Mouse (Mus musculus) limb, embryonic 13.5 days (tissue): ENCODE data around the gene Rnf216. TPM values are rescaled to one million over a fixed set of nuclear protein-coding genes. Genes with fewer than 3 reads are reported as not detected.

ENCODE experiments used
- ATAC-seq: fragments of 200-750 bp; cut with Nextera tagmentation; 2 replicates; pipeline ENCODE4 v1.8.0; 2017; ENCODE audit warnings: low read depth, moderate number of reproducible peaks, moderate TSS enrichment; ENCODE audit not compliant: low FRiP score
- H3K27ac ChIP-seq: fragments of 300-500 bp; sonication (generic); 2 replicates; pipeline ENCODE4 v1.5.1; 2015; ENCODE audit warnings: inconsistent platforms, mild to moderate bottlenecking, moderate library complexity
- H3K27me3 ChIP-seq: fragments of 300-500 bp; sonication (generic); 2 replicates; pipeline ENCODE4 v1.6.1; 2015; ENCODE audit warnings: mild to moderate bottlenecking, inconsistent platforms
- H3K36me3 ChIP-seq: fragments of 300-500 bp; sonication (generic); 2 replicates; pipeline ENCODE4 v1.6.1; 2015; ENCODE audit warnings: inconsistent platforms, mild to moderate bottlenecking, moderate library complexity
- H3K4me1 ChIP-seq: fragments of 300-500 bp; sonication (generic); 2 replicates; pipeline ENCODE4 v1.6.1; 2015; ENCODE audit warnings: inconsistent platforms
- H3K4me2 ChIP-seq: fragments of 300-500 bp; sonication (generic); replicated peaks from 2 replicates; pipeline ENCODE4 v1.6.1; 2015; ENCODE audit warnings: inconsistent platforms, mild to moderate bottlenecking, moderate library complexity
- H3K4me3 ChIP-seq: fragments of 300-500 bp; sonication (generic); 2 replicates; pipeline ENCODE4 v1.5.1; 2015; ENCODE audit warnings: moderate library complexity, mild to moderate bottlenecking, inconsistent platforms
- H3K9ac ChIP-seq: fragments of 300-500 bp; sonication (generic); 2 replicates; pipeline ENCODE4 v1.6.1; 2015; ENCODE audit warnings: mild to moderate bottlenecking, inconsistent platforms
- H3K9me3 ChIP-seq: fragments of 300-500 bp; sonication (generic); 2 replicates; pipeline ENCODE4 v1.6.1; 2016; ENCODE audit warnings: inconsistent platforms
- WGBS: fragments of 180-500 bp; shearing (Covaris S2); methylation state at CpG from one replicate; pipeline ENCODE4 v1.1.7; 2015; 5-methylcytosine and 5-hydroxymethylcytosine counted together
- microRNA-seq: library from miRNA; unstranded; fragments of <30 nt; microRNA quantifications from one replicate; pipeline ENCODE4, GENCODE M21; 2016
- polyA plus RNA-seq: library from polyadenylated mRNA; unstranded; fragments of >200 nt; fragmentation: Nextera tagmentation; extraction: Ambion mirVana; gene quantifications from 2 replicates; pipeline ENCODE4 v1.2.1, GENCODE M21; 2015

Gene Rnf216
- polyA plus RNA-seq, 1 experiment from 2014 or later, result 49.4 TPM

GRCm38 (mm10) chr5:142947460-142947859 is 165.3 kb downstream of the Rnf216 start:
- Histone ChIP-seq H3K36me3 (no peaks in the 10 kb centered on the region), H3K4me3 (no peak overlapping the region), H3K27me3 (no peaks in the 10 kb centered on the region), H3K4me1 (no peaks in the 10 kb centered on the region), H3K9me3 (no peaks in the 10 kb centered on the region), H3K27ac (no peak overlapping the region), H3K9ac (no peak overlapping the region), H3K4me2 (no peak overlapping the region)
- WGBS, result 76% methylated on average over 7 of the region's 7 CpGs
- no peak for ATAC-seq

- Histone ChIP-seq H3K4me2 (no peak overlapping the region), H3K9ac (no peak overlapping the region), H3K27ac (peak overlapping the region; percentile 22; the same call in 1 of the 2 replicates), H3K9me3 (0 out of 2 replicates have a peak, but pooled peaks cover 4% of the 10 kb centered on the region), H3K4me1 (no peaks in the 10 kb centered on the region), H3K4me3 (no peak overlapping the region), H3K36me3 (no peaks in the 10 kb centered on the region), H3K27me3 (no peaks in the 10 kb centered on the region)
- ATAC-seq, result no peak
- 49% methylated on average over 8 of the region's 8 CpGs for WGBS
Observed at GRCm38 (mm10) chr5:142944979-142945682, 167.7 kb downstream of the Rnf216 start.

Small RNA genes within 50 kb of the gene (microRNA-seq; reads per million reads assigned to microRNA genes)
- gene Gm44405, result not detected

Other genes with a start within 250 kb of the Rnf216 start
- 14.1 and 16.1 TPM in 2 replicates for gene Fbxl18, start 217.6 kb downstream of the Rnf216 start, polyA plus RNA-seq
- 15,880 and 15,896 TPM in 2 replicates for gene Actb, start 206.2 kb downstream of the Rnf216 start, polyA plus RNA-seq
- gene Fscn1, start 152.7 kb downstream of the Rnf216 start, polyA plus RNA-seq, result 421 and 428 TPM in 2 replicates
- gene Olfr718-ps1, start 34.6 kb upstream of the Rnf216 start, polyA plus RNA-seq, result 0.05 TPM in 2 replicates
- 17.7 and 17.9 TPM in 2 replicates for gene Rbak, start 67.8 kb upstream of the Rnf216 start, polyA plus RNA-seq
- gene Spdye4b, start 68.0 kb upstream of the Rnf216 start, polyA plus RNA-seq, result not detected in 2 replicates
- not detected in 2 replicates for gene Spdye4a, start 113.9 kb upstream of the Rnf216 start, polyA plus RNA-seq
- gene Zfp12, start 122.2 kb upstream of the Rnf216 start, polyA plus RNA-seq, result 20.3 and 21.5 TPM in 2 replicates
- gene Zfp316, start 157.0 kb upstream of the Rnf216 start, polyA plus RNA-seq, result 4.3 and 4.4 TPM in 2 replicates
- gene Zfp853, start 180.6 kb upstream of the Rnf216 start, polyA plus RNA-seq, result 0.28 and 0.33 TPM in 2 replicates
- gene E130309D02Rik, start 202.4 kb upstream of the Rnf216 start, polyA plus RNA-seq, result 37.8 and 37.9 TPM in 2 replicates
- gene Zdhhc4, start 216.3 kb upstream of the Rnf216 start, polyA plus RNA-seq, result 84.4 and 94.9 TPM in 2 replicates
- gene Grid2ip, start 244.3 kb upstream of the Rnf216 start, polyA plus RNA-seq, result 0.68 and 0.78 TPM in 2 replicates